Mouse (Mus musculus) kidney, postnatal 10 days (tissue): ENCODE measurements around the gene Gm5168.
"Not testable (repeated sequence)": the region's sequence is repeated elsewhere in the genome, so short reads cannot be mapped to it uniquely, and the experiment has no call there.

Experiments
- DNase-seq: peaks from one replicate; pipeline ENCODE4 v3.0.0; 2021; ENCODE audit warnings: mixed read lengths

The Gm5168 gene

GRCm38 (mm10) chrX:26050941-26051340 is at the start of gene Gm5168:
Gene Gm5168, minus strand, starts transcription at chrX:26051041.
- DNase-seq: not testable (repeated sequence)
